Mouse (Mus musculus) Patski (cell line): ENCODE data around the gene Ppwd1. TPM values are rescaled to one million over a fixed set of nuclear protein-coding genes. Genes with fewer than 3 reads are reported as not detected.
A peak's percentile ranks its signal among the peaks of the same experiment; 100 is the strongest.
"Not testable (repeated sequence)": the region's sequence is repeated elsewhere in the genome, so short reads cannot be mapped to it uniquely, and the experiment has no call there.

Experiments
- ATAC-seq: fragments of 100-300 bp; one replicate; pipeline ENCODE4 v1.8.0; 2021
- CTCF ChIA-PET: fragments of 350-600 bp; sonication (Branson Sonifier 250); formaldehyde crosslinking; loops from one replicate; lab custom pipeline; 2022; ENCODE audit warnings: inconsistent platforms; lab: Charles Lee
- POLR2A ChIA-PET: fragments of 350-600 bp; sonication (Branson Sonifier 250); formaldehyde crosslinking; loops from one replicate; lab custom pipeline; 2022; ENCODE audit warnings: antibody characterized with exemption, inconsistent platforms; lab: Charles Lee
- DNase-seq: peaks from one replicate; pipeline ENCODE4 v3.0.0-alpha.2; 2011; ENCODE audit warnings: low read depth, low spot score
- H3K27me3 ChIP-seq: fragments of 371-371 bp; one replicate; pipeline ENCODE4 v1.5.1; 2021
- CTCF ChIP-seq: fragments of 100-300 bp; IDR thresholded peaks from one replicate; pipeline ENCODE4 v1.5.1; 2021
- in situ Hi-C: fragments of 300-500 bp; cut with MboI; formaldehyde crosslinking; loops from 3 replicates; pipeline ENCODE4 v1.11.1; 2018; ENCODE audit warnings: low pct_unique_long_range_greater_than_20kb, mixed read lengths
- polyA plus RNA-seq: library from polyadenylated mRNA; unstranded; gene quantifications from one replicate; pipeline ENCODE4 v1.2.3, GENCODE M21; 2021

Ppwd1 gene
- polyA plus RNA-seq, result 26.5 TPM

- ChIA-PET CTCF (interaction anchor here (0.8 to 0.9 kb wide), 2 partner anchors 57 to 62 kb away, joined by 3 read pairs; no protein-coding TSS in a partner anchor), POLR2A (interaction anchor here (0.7 kb wide), 1 partner anchor 89 kb away, joined by 7 read pairs; no protein-coding TSS in a partner anchor)
- no peak for TF ChIP-seq CTCF
- peak; percentile 86 for DNase-seq
- in situ Hi-C loops, result no loop called here
- ATAC-seq, result peak; percentile 96
- no peaks in the 10 kb centered on the region for H3K27me3 ChIP-seq
Observed at GRCm38 (mm10) chr13:104228384-104229066, at the start of gene Ppwd1, which contains the start of gene Cenpk. Gene Ppwd1, minus strand, starts transcription at chr13:104228843. Gene Cenpk, plus strand, starts transcription at chr13:104228611.

- in situ Hi-C loops, result no loop called here
- no peak for TF ChIP-seq CTCF
- ChIA-PET CTCF (no interaction called here), POLR2A (interaction anchor here (0.5 to 0.7 kb wide), 2 partner anchors 9 to 433 kb away, joined by 3 to 6 read pairs; no protein-coding TSS in a partner anchor)
- no peak for DNase-seq
- ATAC-seq, result no peak
- no peaks in the 10 kb centered on the region for H3K27me3 ChIP-seq
Observed at GRCm38 (mm10) chr13:104258997-104259396, 30.4 kb upstream of the Ppwd1 start.

- no peak for ATAC-seq
- ChIA-PET CTCF (interaction anchor here (0.8 kb wide), 1 partner anchor 56 kb away, joined by 3 read pairs; no protein-coding TSS in a partner anchor), POLR2A (no interaction called here)
- no peaks in the 10 kb centered on the region for H3K27me3 ChIP-seq
- in situ Hi-C loops, result no loop called here
- TF ChIP-seq CTCF, result no peak
- no peak for DNase-seq
Observed at GRCm38 (mm10) chr13:104229181-104229580, 538 bp upstream of the Ppwd1 start.

GRCm38 (mm10) chr13:104227478-104227877 lies 1.2 kb downstream of the Ppwd1 start:
- TF ChIP-seq CTCF, result no peak
- H3K27me3 ChIP-seq, result no peaks in the 10 kb centered on the region
- ChIA-PET POLR2A (no interaction called here), CTCF (interaction anchor here (0.9 kb wide), 1 partner anchor 63 kb away, joined by 3 read pairs; no protein-coding TSS in a partner anchor)
- in situ Hi-C loops, result no loop called here
- no peak for DNase-seq
- ATAC-seq, result no peak

- POLR2A ChIA-PET, result interaction anchor here (0.6 kb wide), 1 partner anchor 19 kb away, joined by 3 read pairs; no protein-coding TSS in a partner anchor
- CTCF ChIA-PET, result interaction anchor here (0.8 to 2.7 kb wide), 4 partner anchors 14 to 65 kb away, joined by 3 to 8 read pairs (median 4); no protein-coding TSS in a partner anchor
- no peak for ATAC-seq
- TF ChIP-seq CTCF, result peak; percentile 28
- in situ Hi-C loops, result no loop called here
- DNase-seq, result no peak
- no peaks in the 10 kb centered on the region for H3K27me3 ChIP-seq
Observed at GRCm38 (mm10) chr13:104204313-104204712, 24.3 kb downstream of the Ppwd1 start.

GRCm38 (mm10) chr13:104195891-104196290 lies 32.8 kb downstream of the Ppwd1 start:
- in situ Hi-C loops, ATAC-seq, H3K27me3 ChIP-seq, POLR2A ChIA-PET, DNase-seq: not testable (repeated sequence)
- CTCF ChIA-PET, result interaction anchor here (1.3 kb wide), 1 partner anchor 10 kb away, joined by 3 read pairs; no protein-coding TSS in a partner anchor

GRCm38 (mm10) chr13:104187357-104187756 lies 41.3 kb downstream of the Ppwd1 start:
- in situ Hi-C loops, result no loop called here
- DNase-seq (no peak), ATAC-seq (no peak)
- ChIA-PET CTCF (no interaction called here), POLR2A (no interaction called here)
- H3K27me3 ChIP-seq, result no peaks in the 10 kb centered on the region
- TF ChIP-seq CTCF, result no peak

- in situ Hi-C loops, result no loop called here
- CTCF ChIA-PET, result interaction anchor here (1.2 kb wide), 2 partner anchors 9 to 11 kb away, joined by 3 read pairs; no protein-coding TSS in a partner anchor
- no peaks in the 10 kb centered on the region for H3K27me3 ChIP-seq
Observed at GRCm38 (mm10) chr13:104179176-104179888, 49.3 kb downstream of the Ppwd1 start.

GRCm38 (mm10) chr13:104178650-104179121 lies 50.0 kb downstream of the Ppwd1 start, which contains the start of gene Trim23:
Gene Trim23, plus strand, starts transcription at chr13:104178797.
- ATAC-seq, result peak; percentile 95
- no peaks in the 10 kb centered on the region for H3K27me3 ChIP-seq
- peak; percentile 95 for DNase-seq
- no peak for TF ChIP-seq CTCF
- ChIA-PET CTCF (interaction anchor here (1.2 kb wide), 2 partner anchors 10 to 12 kb away, joined by 3 read pairs; no protein-coding TSS in a partner anchor), POLR2A (no interaction called here)
- in situ Hi-C loops, result no loop called here

More at GRCm38 (mm10) chr13:104179176-104179888, 49.3 kb downstream of the Ppwd1 start:
- DNase-seq (no peak), ATAC-seq (peak; percentile 5)
- TF ChIP-seq CTCF, result no peak
- POLR2A ChIA-PET, result no interaction called here
